Mouse (Mus musculus): ENCODE measurements around the gene Krtap5-2. TPM values are rescaled to one million over a fixed set of nuclear protein-coding genes. Genes with fewer than 3 reads are reported as not detected.
A peak's percentile ranks its signal among the peaks of the same experiment; 100 is the strongest.
"Not testable (repeated sequence)": the region's sequence is repeated elsewhere in the genome, so short reads cannot be mapped to it uniquely, and the experiment has no call there.

The Krtap5-2 gene
- total and polyA plus RNA-seq, 2 experiments from 2014 or later: not detected

DNA sequence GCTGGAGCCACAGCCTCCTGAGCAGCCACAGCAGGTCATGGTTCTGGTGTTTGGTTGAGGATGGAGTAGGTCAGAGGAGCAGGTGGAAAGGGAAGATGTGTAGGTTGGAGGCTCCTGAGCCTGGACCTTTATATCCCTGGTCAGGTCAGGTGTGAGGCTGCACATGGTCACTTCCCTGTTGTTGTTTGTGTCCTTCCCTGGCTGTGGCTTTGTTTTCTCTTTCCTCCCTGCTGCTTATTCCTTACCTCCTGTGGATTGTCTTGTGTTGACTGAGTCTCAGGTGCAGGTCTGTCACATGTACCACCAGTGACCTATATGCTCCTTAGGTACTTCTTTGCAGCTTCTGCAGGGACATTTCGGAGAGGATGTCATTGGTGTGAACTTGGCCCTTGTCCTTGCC, 31.3 kb downstream of the Krtap5-2 start, which contains the start of gene Gm45337:
Gene Gm45337 (minus strand): TSS at position 101 of the 400 bp plus-strand sequence.
- H3K27me3 ChIP-seq (ENCODE audit: insufficient read depth, low read length): no peaks in the 10 kb centered on the region
- ATAC-seq: no peak
- no peak for TF ChIP-seq CTCF (IDR thresholded peaks at IDR 0.05; ENCODE audit: low read depth)
- 58% methylated on average over 1 of the region's 1 CpGs for WGBS
- no peaks in the 10 kb centered on the region for H3K9me3 ChIP-seq (ENCODE audit: low read length)
- no peak for DNase-seq (ENCODE audit: low spot score)
- H3K4me1 ChIP-seq (ENCODE audit: insufficient read depth, low read length): no peaks in the 10 kb centered on the region
- no peak within 1 kb of the TSS for H3K4me3 ChIP-seq (ENCODE audit: low read length)
- no peaks in the 10 kb centered on the region for H3K36me3 ChIP-seq (ENCODE audit: insufficient read depth, low read length)
- H3K27ac ChIP-seq: no peak within 1 kb of the TSS
- no peak within 1 kb of the TSS for H3K4me2 ChIP-seq (ENCODE audit: low read depth, low read length)
- H3K9ac ChIP-seq (replicated peaks; ENCODE audit: low read length): no peak within 1 kb of the TSS

DNA sequence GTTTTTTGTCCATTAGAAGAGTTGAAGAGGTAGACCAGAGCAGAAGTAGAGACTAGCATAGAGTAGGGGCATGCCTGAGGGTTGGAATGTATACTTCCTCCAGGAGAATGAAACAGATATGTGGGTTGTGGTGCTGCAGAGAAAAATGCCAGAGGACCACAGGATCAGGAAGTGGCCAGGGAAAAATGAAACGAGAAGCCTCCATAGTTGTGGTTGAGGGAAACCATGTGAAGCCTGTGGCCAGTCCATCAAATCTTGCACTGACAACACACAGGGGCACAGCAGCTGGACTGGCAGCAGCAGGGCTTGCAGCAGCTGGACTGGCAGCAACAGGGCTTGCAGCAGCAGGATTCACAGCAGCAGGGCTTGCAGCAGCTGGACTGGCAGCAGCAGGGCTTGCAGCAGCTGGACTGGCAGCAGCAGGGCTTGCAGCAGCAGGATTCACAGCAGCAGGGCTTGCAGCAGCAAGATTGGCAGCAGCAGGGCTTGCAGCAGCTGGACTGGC, 32.2 kb downstream of the Krtap5-2 start:
- DNase-seq (ENCODE audit: low spot score); H3K4me2 ChIP-seq (ENCODE audit: low read depth, low read length); H3K27me3 ChIP-seq (ENCODE audit: insufficient read depth, low read length); H3K27ac ChIP-seq; ATAC-seq; H3K4me1 ChIP-seq (ENCODE audit: insufficient read depth, low read length); H3K4me3 ChIP-seq (ENCODE audit: low read length); H3K9me3 ChIP-seq (ENCODE audit: low read length); H3K36me3 ChIP-seq (ENCODE audit: insufficient read depth, low read length); H3K9ac ChIP-seq (replicated peaks; ENCODE audit: low read length): not testable (repeated sequence)
- 55% methylated on average over 1 of the region's 1 CpGs for WGBS

DNA sequence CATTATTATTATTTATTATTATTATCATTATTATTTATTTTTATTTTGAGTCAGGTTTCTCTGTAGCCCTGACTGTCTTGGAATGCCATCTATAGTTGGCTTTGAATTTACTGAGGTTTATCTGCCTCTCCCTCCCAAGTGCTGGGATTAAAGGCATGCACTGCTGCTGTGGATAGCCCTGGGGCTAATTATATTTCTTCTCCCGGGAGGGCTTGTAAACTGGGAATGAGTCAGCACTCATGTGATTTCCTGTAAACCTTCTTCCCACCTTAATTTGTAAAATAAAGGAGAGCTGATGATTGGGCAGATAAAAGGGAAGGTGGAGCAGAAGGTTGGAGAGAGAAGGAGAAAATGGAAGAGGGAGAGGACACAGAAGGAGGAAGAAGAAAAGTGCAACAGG, 35.1 kb downstream of the Krtap5-2 start:
- H3K27ac ChIP-seq: no peak overlapping the region
- H3K4me3 ChIP-seq (ENCODE audit: low read length): no peak overlapping the region
- no peak for TF ChIP-seq CTCF (IDR thresholded peaks at IDR 0.05; ENCODE audit: low read depth)
- no peaks in the 10 kb centered on the region for H3K9me3 ChIP-seq (ENCODE audit: low read length)
- WGBS: 52% methylated on average over 1 of the region's 1 CpGs
- no peak for DNase-seq (ENCODE audit: low spot score)
- no peak overlapping the region for H3K9ac ChIP-seq (replicated peaks; ENCODE audit: low read length)
- no peaks in the 10 kb centered on the region for H3K36me3 ChIP-seq (ENCODE audit: insufficient read depth, low read length)
- H3K27me3 ChIP-seq (ENCODE audit: insufficient read depth, low read length): no peaks in the 10 kb centered on the region
- no peaks in the 10 kb centered on the region for H3K4me1 ChIP-seq (ENCODE audit: insufficient read depth, low read length)
- H3K4me2 ChIP-seq (ENCODE audit: low read depth, low read length): no peak overlapping the region
- no peak for ATAC-seq

DNA sequence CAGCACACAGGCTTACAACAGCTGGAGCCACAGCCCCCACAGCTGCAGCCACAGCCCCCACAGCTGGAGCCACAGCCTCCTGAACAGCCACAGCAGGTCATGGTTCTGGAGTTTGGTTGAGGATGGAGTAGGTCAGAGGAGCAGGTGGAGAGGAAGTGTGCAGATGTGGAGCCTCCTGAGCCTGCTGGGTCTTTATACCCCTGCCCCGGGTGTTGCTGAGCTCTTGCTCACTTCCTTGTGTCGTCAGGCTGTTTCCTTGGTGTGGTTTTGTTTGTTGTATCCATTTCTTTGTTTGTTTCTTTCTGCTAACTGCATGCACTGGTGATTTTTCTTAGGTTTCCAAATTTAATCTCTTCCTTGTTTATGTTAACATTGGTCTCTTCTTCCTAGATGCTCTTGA, 39.9 kb downstream of the Krtap5-2 start, which contains the start of gene Gm39115:
Gene Gm39115 (minus strand): TSS at position 101 of the 400 bp plus-strand sequence.
- not testable (repeated sequence) for H3K27ac ChIP-seq; H3K9me3 ChIP-seq (ENCODE audit: low read length); H3K4me2 ChIP-seq (ENCODE audit: low read depth, low read length); H3K4me3 ChIP-seq (ENCODE audit: low read length); H3K27me3 ChIP-seq (ENCODE audit: insufficient read depth, low read length); ATAC-seq; H3K4me1 ChIP-seq (ENCODE audit: insufficient read depth, low read length); DNase-seq (ENCODE audit: low spot score); H3K9ac ChIP-seq (replicated peaks; ENCODE audit: low read length); H3K36me3 ChIP-seq (ENCODE audit: insufficient read depth, low read length)
- 57% methylated on average over 2 of the region's 2 CpGs for WGBS

DNA sequence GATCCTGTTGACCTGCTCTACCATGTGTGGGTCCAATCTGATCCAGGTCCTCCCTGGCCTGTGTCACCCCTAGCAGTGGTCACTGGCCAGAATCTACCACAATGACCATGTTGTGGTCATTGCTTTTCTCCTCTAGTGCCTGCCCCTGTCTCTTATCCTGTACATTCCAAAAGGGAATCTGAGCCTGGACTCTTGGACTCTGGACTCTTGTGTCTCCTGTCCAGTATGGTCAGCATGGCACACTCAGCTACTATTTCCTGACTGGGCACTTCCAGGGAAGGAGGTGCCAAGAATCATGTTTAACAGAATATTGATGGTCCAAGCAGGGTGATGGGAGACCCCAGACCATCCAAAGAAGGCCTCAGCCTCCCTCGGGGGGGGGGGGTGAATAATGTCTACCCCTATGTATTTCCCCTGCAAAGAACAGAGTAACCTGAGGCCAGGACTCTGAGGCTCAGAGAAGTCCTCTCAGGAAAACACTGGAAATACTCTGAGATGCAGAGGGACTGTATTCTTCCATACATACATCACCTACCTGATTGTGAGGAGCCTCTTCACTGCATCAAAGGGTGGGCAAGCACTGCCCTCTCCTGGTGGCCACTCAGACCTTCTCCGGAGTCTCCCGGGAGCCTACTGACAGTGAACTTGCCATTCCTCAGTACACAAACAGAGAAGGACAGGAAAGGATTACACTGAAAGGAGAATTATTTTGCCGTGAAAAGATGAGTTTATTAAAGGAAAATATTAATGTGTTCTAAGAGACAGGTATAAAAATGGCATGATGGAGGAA, 41.4 kb downstream of the Krtap5-2 start:
- peak; percentile 60 for DNase-seq (ENCODE audit: low spot score)
- H3K36me3 ChIP-seq (ENCODE audit: insufficient read depth, low read length): no peaks in the 10 kb centered on the region
- no peaks in the 10 kb centered on the region for H3K9me3 ChIP-seq (ENCODE audit: low read length)
- H3K27ac ChIP-seq: no peak overlapping the region
- ATAC-seq: peak; percentile 55; the same call in 1 of the 2 replicates
- TF ChIP-seq CTCF (IDR thresholded peaks at IDR 0.05; ENCODE audit: low read depth): peak; percentile 68
- no peaks in the 10 kb centered on the region for H3K4me1 ChIP-seq (ENCODE audit: insufficient read depth, low read length)
- H3K4me2 ChIP-seq (ENCODE audit: low read depth, low read length): no peak overlapping the region
- H3K9ac ChIP-seq (replicated peaks; ENCODE audit: low read length): no peak overlapping the region
- no peaks in the 10 kb centered on the region for H3K27me3 ChIP-seq (ENCODE audit: insufficient read depth, low read length)
- 62% methylated on average over 4 of the region's 4 CpGs for WGBS
- no peak overlapping the region for H3K4me3 ChIP-seq (ENCODE audit: low read length)

DNA sequence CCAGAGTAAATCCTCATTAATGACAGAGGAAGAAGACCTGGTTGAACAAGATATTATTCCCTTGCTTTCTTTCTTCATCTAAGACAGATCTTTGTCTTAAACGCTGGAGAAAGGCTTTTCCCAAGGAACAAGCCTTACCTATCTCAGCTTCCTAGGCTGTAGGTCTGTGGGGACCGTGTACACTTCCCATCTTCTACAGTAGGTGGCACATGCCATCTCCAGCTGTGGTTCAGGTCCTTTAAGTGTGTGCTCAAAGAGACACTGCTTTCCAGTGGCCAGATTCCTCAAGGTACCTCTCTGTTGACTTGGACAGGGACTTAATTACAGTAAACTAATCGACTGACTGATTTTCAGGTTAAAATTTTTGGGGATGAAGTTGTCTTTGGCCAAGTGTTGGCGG, 47.0 kb downstream of the Krtap5-2 start:
- H3K27me3 ChIP-seq (ENCODE audit: insufficient read depth, low read length): no peaks in the 10 kb centered on the region
- 62% methylated on average over 4 of the region's 4 CpGs for WGBS
- H3K27ac ChIP-seq: no peak overlapping the region
- no peak overlapping the region for H3K4me3 ChIP-seq (ENCODE audit: low read length)
- DNase-seq (ENCODE audit: low spot score): no peak
- H3K9me3 ChIP-seq (ENCODE audit: low read length): no peaks in the 10 kb centered on the region
- H3K4me1 ChIP-seq (ENCODE audit: insufficient read depth, low read length): no peaks in the 10 kb centered on the region
- H3K36me3 ChIP-seq (ENCODE audit: insufficient read depth, low read length): no peaks in the 10 kb centered on the region
- no peak overlapping the region for H3K4me2 ChIP-seq (ENCODE audit: low read depth, low read length)
- no peak for ATAC-seq
- TF ChIP-seq CTCF (IDR thresholded peaks at IDR 0.05; ENCODE audit: low read depth): peak; percentile 25; the same call in 1 of the 2 replicates
- no peak overlapping the region for H3K9ac ChIP-seq (replicated peaks; ENCODE audit: low read length)

Other genes with a start within 250 kb of the Krtap5-2 start
- 136 and 143 TPM in 2 replicates for gene Brsk2, start 226.3 kb downstream of the Krtap5-2 start, total RNA-seq (2014; rRNA removed)
- gene Brsk2, start 226.3 kb downstream of the Krtap5-2 start, polyA plus RNA-seq (2015; fragmentation: Nextera tagmentation; extraction: Ambion mirVana): 17.9 and 18.0 TPM in 2 replicates
- gene Mob2, start 114.9 kb downstream of the Krtap5-2 start, total RNA-seq (2014; rRNA removed): 41.1 and 45.5 TPM in 2 replicates
- gene Mob2, start 114.9 kb downstream of the Krtap5-2 start, polyA plus RNA-seq (2015; fragmentation: Nextera tagmentation; extraction: Ambion mirVana): 43.4 and 44.1 TPM in 2 replicates
- gene Dusp8, start 80.2 kb downstream of the Krtap5-2 start, total RNA-seq (2014; rRNA removed): 129 and 133 TPM in 2 replicates
- 86.2 and 94.6 TPM in 2 replicates for gene Dusp8, start 80.2 kb downstream of the Krtap5-2 start, polyA plus RNA-seq (2015; fragmentation: Nextera tagmentation; extraction: Ambion mirVana)
- gene Gm45618, start 55.3 kb downstream of the Krtap5-2 start, total RNA-seq (2014; rRNA removed): not detected in 2 replicates
- not detected in 2 replicates for gene Gm45618, start 55.3 kb downstream of the Krtap5-2 start, polyA plus RNA-seq (2015; fragmentation: Nextera tagmentation; extraction: Ambion mirVana)
- gene Gm39115, start 40.0 kb downstream of the Krtap5-2 start, total RNA-seq (2014; rRNA removed): not detected in 2 replicates
- gene Gm39115, start 40.0 kb downstream of the Krtap5-2 start, polyA plus RNA-seq (2015; fragmentation: Nextera tagmentation; extraction: Ambion mirVana): not detected in 2 replicates
- gene Gm45337, start 31.4 kb downstream of the Krtap5-2 start, total RNA-seq (2014; rRNA removed): not detected in 2 replicates
- not detected in 2 replicates for gene Gm45337, start 31.4 kb downstream of the Krtap5-2 start, polyA plus RNA-seq (2015; fragmentation: Nextera tagmentation; extraction: Ambion mirVana)
- not detected in 2 replicates for gene Gm29735, start 18.9 kb downstream of the Krtap5-2 start, total RNA-seq (2014; rRNA removed)
- gene Gm29735, start 18.9 kb downstream of the Krtap5-2 start, polyA plus RNA-seq (2015; fragmentation: Nextera tagmentation; extraction: Ambion mirVana): not detected in 2 replicates
- not detected in 2 replicates for gene Gm4553, start 10.3 kb downstream of the Krtap5-2 start, total RNA-seq (2014; rRNA removed)
- not detected in 2 replicates for gene Gm4553, start 10.3 kb downstream of the Krtap5-2 start, polyA plus RNA-seq (2015; fragmentation: Nextera tagmentation; extraction: Ambion mirVana)
- not detected in 2 replicates for gene Gm10153, start 14.4 kb upstream of the Krtap5-2 start, total RNA-seq (2014; rRNA removed)
- gene Gm10153, start 14.4 kb upstream of the Krtap5-2 start, polyA plus RNA-seq (2015; fragmentation: Nextera tagmentation; extraction: Ambion mirVana): not detected in 2 replicates
- gene Krtap5-3, start 25.4 kb upstream of the Krtap5-2 start, total RNA-seq (2014; rRNA removed): not detected in 2 replicates
- gene Krtap5-3, start 25.4 kb upstream of the Krtap5-2 start, polyA plus RNA-seq (2015; fragmentation: Nextera tagmentation; extraction: Ambion mirVana): not detected in 2 replicates
- not detected in 2 replicates for gene Gm7579, start 35.9 kb upstream of the Krtap5-2 start, total RNA-seq (2014; rRNA removed)
- gene Gm7579, start 35.9 kb upstream of the Krtap5-2 start, polyA plus RNA-seq (2015; fragmentation: Nextera tagmentation; extraction: Ambion mirVana): not detected in 2 replicates
- not detected in 2 replicates for gene Krtap5-5, start 54.0 kb upstream of the Krtap5-2 start, total RNA-seq (2014; rRNA removed)
- gene Krtap5-5, start 54.0 kb upstream of the Krtap5-2 start, polyA plus RNA-seq (2015; fragmentation: Nextera tagmentation; extraction: Ambion mirVana): not detected in 2 replicates
- gene Gm40460, start 65.1 kb upstream of the Krtap5-2 start, total RNA-seq (2014; rRNA removed): not detected in 2 replicates
- not detected in 2 replicates for gene Gm40460, start 65.1 kb upstream of the Krtap5-2 start, polyA plus RNA-seq (2015; fragmentation: Nextera tagmentation; extraction: Ambion mirVana)
- gene Gm2431, start 82.3 kb upstream of the Krtap5-2 start, total RNA-seq (2014; rRNA removed): not detected in 2 replicates
- not detected in 2 replicates for gene Gm2431, start 82.3 kb upstream of the Krtap5-2 start, polyA plus RNA-seq (2015; fragmentation: Nextera tagmentation; extraction: Ambion mirVana)
- gene Gm4559, start 98.4 kb upstream of the Krtap5-2 start, total RNA-seq (2014; rRNA removed): not detected in 2 replicates
- gene Gm4559, start 98.4 kb upstream of the Krtap5-2 start, polyA plus RNA-seq (2015; fragmentation: Nextera tagmentation; extraction: Ambion mirVana): not detected in 2 replicates
- not detected in 2 replicates for gene Krtap5-1, start 121.1 kb upstream of the Krtap5-2 start, total RNA-seq (2014; rRNA removed)
- not detected in 2 replicates for gene Krtap5-1, start 121.1 kb upstream of the Krtap5-2 start, polyA plus RNA-seq (2015; fragmentation: Nextera tagmentation; extraction: Ambion mirVana)
- gene Krtap5-4, start 127.5 kb upstream of the Krtap5-2 start, total RNA-seq (2014; rRNA removed): not detected in 2 replicates
- gene Krtap5-4, start 127.5 kb upstream of the Krtap5-2 start, polyA plus RNA-seq (2015; fragmentation: Nextera tagmentation; extraction: Ambion mirVana): not detected in 2 replicates
- gene Ifitm10, start 197.7 kb upstream of the Krtap5-2 start, total RNA-seq (2014; rRNA removed): 22.7 and 25.4 TPM in 2 replicates
- 17.2 and 19.9 TPM in 2 replicates for gene Ifitm10, start 197.7 kb upstream of the Krtap5-2 start, polyA plus RNA-seq (2015; fragmentation: Nextera tagmentation; extraction: Ambion mirVana)
- 1.0 TPM in 1 of 2 replicates, not detected in the other for gene Gm49369, start 206.7 kb upstream of the Krtap5-2 start, total RNA-seq (2014; rRNA removed)
- 2.1 and 2.9 TPM in 2 replicates for gene Gm49369, start 206.7 kb upstream of the Krtap5-2 start, polyA plus RNA-seq (2015; fragmentation: Nextera tagmentation; extraction: Ambion mirVana)
- gene Ctsd, start 212.0 kb upstream of the Krtap5-2 start, total RNA-seq (2014; rRNA removed): 638 and 755 TPM in 2 replicates
- gene Ctsd, start 212.0 kb upstream of the Krtap5-2 start, polyA plus RNA-seq (2015; fragmentation: Nextera tagmentation; extraction: Ambion mirVana): 400 and 402 TPM in 2 replicates

Data from hindbrain, postnatal 0 days (tissue).